Mouse (Mus musculus) heart, embryonic 13.5 days (tissue): ENCODE measurements around the gene Mitf. TPM values are rescaled to one million over a fixed set of nuclear protein-coding genes. Genes with fewer than 3 reads are reported as not detected.
A peak's percentile ranks its signal among the peaks of the same experiment; 100 is the strongest.

Source experiments
- ATAC-seq: fragments of 200-750 bp; cut with Nextera tagmentation; 2 replicates; pipeline ENCODE4 v1.8.0; 2017; ENCODE audit warnings: moderate TSS enrichment; ENCODE audit not compliant: insufficient number of reproducible peaks, low FRiP score, low TSS enrichment; ENCODE audit errors: extremely low read depth
- H3K27ac ChIP-seq: fragments of 300-500 bp; sonication (generic); replicated peaks from 2 replicates; pipeline ENCODE4 v1.5.1; 2015; ENCODE audit warnings: moderate library complexity, mild to moderate bottlenecking, inconsistent platforms
- H3K27me3 ChIP-seq: fragments of 300-500 bp; sonication (generic); replicated peaks from 2 replicates; pipeline ENCODE4 v1.6.1; 2015; ENCODE audit warnings: mild to moderate bottlenecking, inconsistent platforms
- H3K36me3 ChIP-seq: fragments of 300-500 bp; sonication (generic); 2 replicates; pipeline ENCODE4 v1.6.1; 2015; ENCODE audit warnings: mild to moderate bottlenecking, inconsistent platforms
- H3K4me1 ChIP-seq: fragments of 300-500 bp; sonication (generic); 2 replicates; pipeline ENCODE4 v1.6.1; 2015; ENCODE audit warnings: inconsistent platforms
- H3K4me2 ChIP-seq: fragments of 300-500 bp; sonication (generic); 2 replicates; pipeline ENCODE4 v1.6.1; 2015; ENCODE audit warnings: inconsistent platforms, mild to moderate bottlenecking, moderate library complexity
- H3K4me3 ChIP-seq: fragments of 300-500 bp; sonication (generic); 2 replicates; pipeline ENCODE4 v1.5.1; 2015; ENCODE audit warnings: moderate library complexity, mild to moderate bottlenecking, inconsistent platforms
- H3K9ac ChIP-seq: fragments of 300-500 bp; sonication (generic); 2 replicates; pipeline ENCODE4 v1.6.1; 2015; ENCODE audit warnings: inconsistent platforms, mild to moderate bottlenecking, moderate library complexity
- H3K9me3 ChIP-seq: fragments of 300-500 bp; sonication (generic); 2 replicates; pipeline ENCODE4 v1.6.1; 2016; ENCODE audit warnings: inconsistent platforms
- WGBS: fragments of 180-500 bp; shearing (Covaris S2); methylation state at CpG from one replicate; pipeline ENCODE4 v1.1.7; 2015; ENCODE audit warnings: mixed read lengths; 5-methylcytosine and 5-hydroxymethylcytosine counted together
- polyA plus RNA-seq: library from polyadenylated mRNA; unstranded; fragments of >200 nt; fragmentation: Nextera tagmentation; extraction: Ambion mirVana; gene quantifications from 2 replicates; pipeline ENCODE4 v1.2.1, GENCODE M21; 2015

Gene Mitf
- polyA plus RNA-seq, 1 experiment from 2014 or later = 15.4 TPM

DNA sequence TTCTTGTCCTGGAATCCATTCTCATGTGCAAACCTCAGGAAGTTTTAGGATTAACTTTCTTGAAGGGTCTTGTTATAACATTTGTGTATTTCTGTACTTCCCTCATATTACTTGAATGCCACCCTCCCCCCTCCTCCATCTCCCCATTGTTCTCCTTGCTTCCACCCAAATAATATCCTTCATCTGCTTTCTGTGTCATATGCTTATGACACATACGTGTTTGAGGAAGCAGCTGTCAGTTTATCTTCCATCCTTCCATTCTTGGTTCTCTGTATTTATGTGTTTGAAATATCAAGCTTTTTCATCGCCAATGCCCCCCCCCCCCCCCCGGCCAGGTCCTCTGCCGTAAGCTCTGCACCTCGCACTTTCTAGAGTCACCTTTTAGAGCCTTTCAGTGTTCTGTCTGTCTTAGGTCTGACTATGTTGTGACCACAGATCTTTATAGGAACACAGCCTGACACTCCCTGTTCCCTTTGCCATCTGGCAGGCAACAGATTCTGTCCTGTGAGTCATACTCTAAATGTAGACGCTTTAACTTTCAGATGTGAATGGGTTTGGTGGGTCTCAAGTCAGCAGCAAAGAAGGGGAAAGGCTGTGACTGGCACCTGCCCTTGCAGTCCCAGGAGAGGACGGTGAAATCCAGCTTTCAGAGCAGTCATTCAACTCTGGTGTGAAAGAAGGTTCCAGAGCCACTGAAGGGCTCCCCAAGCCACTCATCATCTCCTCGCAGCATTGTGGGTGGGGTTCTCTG is 48.7 kb downstream of the Mitf start:
- no peak for ATAC-seq
- H3K9me3 ChIP-seq = no peaks in the 10 kb centered on the region
- no peaks in the 10 kb centered on the region for H3K27me3 ChIP-seq
- H3K4me3 ChIP-seq = no peak overlapping the region
- H3K36me3 ChIP-seq = no peaks in the 10 kb centered on the region
- H3K9ac ChIP-seq = peak overlapping the region; percentile 6
- WGBS = 49% methylated on average over 8 of the region's 8 CpGs
- peaks cover 41% of the 10 kb centered on the region for H3K4me1 ChIP-seq
- H3K4me2 ChIP-seq = no peak overlapping the region
- H3K27ac ChIP-seq = peak overlapping the region; percentile 76

DNA sequence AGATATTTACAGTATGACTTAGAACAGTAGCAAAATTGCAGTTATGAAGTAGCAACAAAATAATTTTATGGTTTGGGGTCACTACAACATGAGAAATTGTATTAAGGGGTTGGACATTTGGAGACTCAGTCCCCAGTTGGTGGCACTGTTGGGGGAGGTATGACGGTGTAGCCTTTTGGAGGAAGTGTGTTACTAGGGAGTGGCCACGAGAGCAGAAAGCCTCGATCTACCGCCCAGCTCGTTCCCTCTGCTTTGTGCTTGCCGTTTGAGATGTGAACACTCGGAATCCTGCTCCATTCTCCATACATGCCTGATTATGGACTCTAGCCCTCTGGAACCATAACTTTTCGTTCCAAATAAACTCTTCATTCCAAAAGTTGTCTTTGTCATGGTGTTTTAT is 49.6 kb downstream of the Mitf start:
- Histone ChIP-seq H3K36me3 (no peaks in the 10 kb centered on the region), H3K4me1 (peaks cover 40% of the 10 kb centered on the region), H3K4me2 (no peak overlapping the region), H3K9me3 (no peaks in the 10 kb centered on the region), H3K9ac (no peak overlapping the region), H3K27me3 (no peaks in the 10 kb centered on the region), H3K4me3 (no peak overlapping the region), H3K27ac (peak overlapping the region; percentile 76; the same call in 1 of the 2 replicates)
- WGBS = 66% methylated on average over 8 of the region's 8 CpGs
- no peak for ATAC-seq

DNA sequence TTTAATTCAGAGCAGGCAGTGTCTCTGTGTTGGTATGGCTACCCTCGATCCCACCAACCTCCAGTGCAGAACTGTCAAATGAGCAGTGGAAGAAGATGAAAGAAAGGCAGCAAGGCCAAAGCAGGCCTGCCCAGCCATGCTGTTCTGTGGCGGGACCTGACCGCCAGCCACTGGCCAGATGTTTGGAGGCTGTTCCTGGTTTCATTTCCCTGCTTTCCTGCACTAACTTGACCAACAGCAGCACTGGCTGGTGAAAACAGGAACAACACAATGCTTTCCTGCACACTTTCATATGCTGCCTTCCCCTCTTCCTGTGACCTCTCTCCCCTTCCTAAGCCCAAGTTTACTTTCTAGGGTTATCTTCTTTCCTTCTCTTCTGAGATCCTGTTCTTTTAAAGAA is 50.8 kb downstream of the Mitf start:
- H3K27ac ChIP-seq = no peak overlapping the region
- no peak for ATAC-seq
- no peak overlapping the region for H3K4me2 ChIP-seq
- H3K36me3 ChIP-seq = no peaks in the 10 kb centered on the region
- no peak overlapping the region for H3K4me3 ChIP-seq
- peaks cover 35% of the 10 kb centered on the region for H3K4me1 ChIP-seq
- 42% methylated on average over 3 of the region's 3 CpGs for WGBS
- no peaks in the 10 kb centered on the region for H3K27me3 ChIP-seq
- no peaks in the 10 kb centered on the region for H3K9me3 ChIP-seq
- no peak overlapping the region for H3K9ac ChIP-seq

DNA sequence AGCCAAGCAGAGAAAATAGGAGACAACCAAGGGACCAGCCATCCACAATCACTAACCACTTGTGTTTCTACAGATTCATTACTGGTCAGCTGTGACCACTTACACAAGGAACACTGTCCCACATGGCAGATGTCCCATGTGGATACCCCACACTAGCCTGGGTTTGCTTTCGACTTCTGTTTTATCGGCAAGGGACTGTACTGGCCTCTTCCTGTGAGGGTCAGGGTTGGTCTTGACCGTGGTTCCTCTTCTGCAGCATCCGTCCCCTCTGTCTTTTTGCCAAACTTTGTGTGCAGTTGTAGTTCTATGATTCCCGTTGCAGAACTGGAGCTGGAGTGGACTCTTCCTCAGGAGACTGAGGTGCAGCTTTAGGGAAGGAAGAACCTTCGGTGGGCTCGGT is 59.7 kb downstream of the Mitf start:
- Histone ChIP-seq H3K4me3 (no peak overlapping the region), H3K9me3 (no peaks in the 10 kb centered on the region), H3K9ac (no peak overlapping the region), H3K4me1 (peaks cover 23% of the 10 kb centered on the region), H3K4me2 (no peak overlapping the region), H3K27ac (no peak overlapping the region), H3K27me3 (no peaks in the 10 kb centered on the region), H3K36me3 (no peaks in the 10 kb centered on the region)
- ATAC-seq = no peak
- 73% methylated on average over 7 of the region's 7 CpGs for WGBS

GRCm38 (mm10) chr6:97868005-97868404 is 61.2 kb downstream of the Mitf start:
- Histone ChIP-seq H3K27ac (0 out of 2 replicates have a peak overlapping the region, but pooled peaks have one; percentile 24), H3K9me3 (no peaks in the 10 kb centered on the region), H3K27me3 (no peaks in the 10 kb centered on the region), H3K9ac (no peak overlapping the region), H3K4me1 (peaks cover 21% of the 10 kb centered on the region), H3K36me3 (no peaks in the 10 kb centered on the region), H3K4me3 (no peak overlapping the region), H3K4me2 (no peak overlapping the region)
- WGBS = 81% methylated on average over 1 of the region's 1 CpGs
- no peak for ATAC-seq

GRCm38 (mm10) chr6:97869953-97870352 is 63.1 kb downstream of the Mitf start:
- peaks cover 30% of the 10 kb centered on the region for H3K4me1 ChIP-seq
- peak overlapping the region; percentile 82 for H3K27ac ChIP-seq
- WGBS = 34% methylated on average over 4 of the region's 4 CpGs
- no peaks in the 10 kb centered on the region for H3K36me3 ChIP-seq
- H3K4me2 ChIP-seq = no peak overlapping the region
- no peaks in the 10 kb centered on the region for H3K27me3 ChIP-seq
- no peaks in the 10 kb centered on the region for H3K9me3 ChIP-seq
- no peak overlapping the region for H3K9ac ChIP-seq
- H3K4me3 ChIP-seq = no peak overlapping the region
- no peak for ATAC-seq

DNA sequence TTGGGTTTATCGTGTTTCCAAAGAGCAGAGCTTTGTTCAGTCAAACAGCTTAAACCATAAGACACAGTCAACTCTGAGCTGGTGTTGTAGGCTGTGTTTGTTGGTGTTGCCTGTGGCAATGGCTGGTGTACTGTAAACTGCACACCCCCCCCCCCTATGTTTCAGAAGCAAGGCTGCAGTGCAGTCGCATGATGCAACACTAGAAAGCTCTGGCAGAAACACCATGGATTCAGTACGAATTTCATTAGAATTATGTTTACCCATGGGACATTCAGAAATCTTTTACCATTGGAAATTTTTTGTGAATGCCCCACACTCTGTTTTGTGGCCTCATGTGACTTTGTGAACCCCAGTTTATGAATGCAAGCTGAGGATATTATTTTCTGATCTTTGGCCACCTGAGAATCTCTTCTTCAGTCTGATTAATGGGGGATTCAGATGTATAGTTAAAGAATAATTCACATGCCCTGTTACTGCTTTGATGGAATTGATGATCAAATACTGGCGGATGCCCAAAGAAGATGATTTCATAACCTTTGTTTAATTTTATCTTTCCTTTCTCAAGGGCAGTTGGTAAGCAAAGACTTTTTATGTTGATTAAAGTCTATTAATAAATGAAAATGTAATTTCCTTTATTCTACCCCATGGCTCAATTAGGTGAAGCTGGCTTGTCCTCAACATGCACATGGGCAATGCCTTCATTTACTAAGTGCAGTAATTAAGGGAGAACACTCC is 64.6 kb downstream of the Mitf start:
- Histone ChIP-seq H3K27me3 (no peaks in the 10 kb centered on the region), H3K4me3 (no peak overlapping the region), H3K36me3 (no peaks in the 10 kb centered on the region), H3K4me2 (no peak overlapping the region), H3K27ac (no peak overlapping the region), H3K9ac (no peak overlapping the region), H3K4me1 (peaks cover 30% of the 10 kb centered on the region), H3K9me3 (no peaks in the 10 kb centered on the region)
- 88% methylated on average over 4 of the region's 4 CpGs for WGBS
- no peak for ATAC-seq

DNA sequence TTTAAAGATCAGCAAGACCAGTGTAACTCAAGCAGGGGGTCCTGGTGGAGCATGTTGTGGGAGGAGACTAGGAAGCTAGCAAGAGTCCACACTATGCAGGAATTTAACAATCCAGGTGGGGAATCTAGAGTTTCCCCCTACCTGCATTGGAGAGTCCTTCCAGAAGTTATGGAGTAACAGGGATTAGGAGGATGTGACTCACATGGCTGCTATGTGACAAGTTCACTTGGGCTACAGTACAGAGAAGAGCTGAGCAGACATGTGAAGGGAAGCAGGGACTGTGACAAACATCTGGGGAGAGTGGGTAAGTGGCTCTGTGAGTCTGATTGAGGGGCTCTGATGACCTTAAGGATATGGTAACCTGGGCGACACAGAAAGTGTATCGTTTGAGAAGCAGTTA is 66.2 kb downstream of the Mitf start:
- ATAC-seq = no peak
- Histone ChIP-seq H3K4me2 (no peak overlapping the region), H3K36me3 (no peaks in the 10 kb centered on the region), H3K9ac (no peak overlapping the region), H3K27me3 (no peaks in the 10 kb centered on the region), H3K4me1 (peaks cover 42% of the 10 kb centered on the region), H3K4me3 (no peak overlapping the region), H3K9me3 (no peaks in the 10 kb centered on the region), H3K27ac (no peak overlapping the region)
- WGBS = 37% methylated on average over 2 of the region's 2 CpGs

- no peaks in the 10 kb centered on the region for H3K9me3 ChIP-seq
- no peak overlapping the region for H3K9ac ChIP-seq
- H3K4me2 ChIP-seq = peak overlapping the region; percentile 40
- H3K4me1 ChIP-seq = peaks cover 66% of the 10 kb centered on the region
- no peak for ATAC-seq
- no peaks in the 10 kb centered on the region for H3K27me3 ChIP-seq
- H3K4me3 ChIP-seq = no peak overlapping the region
- H3K27ac ChIP-seq = peak overlapping the region; percentile 93
- no peaks in the 10 kb centered on the region for H3K36me3 ChIP-seq
- WGBS = 45% methylated on average over 2 of the region's 2 CpGs
Observed at GRCm38 (mm10) chr6:97876990-97877389, 70.1 kb downstream of the Mitf start.

- Histone ChIP-seq H3K27me3 (no peaks in the 10 kb centered on the region), H3K4me1 (peaks cover 69% of the 10 kb centered on the region), H3K4me2 (peak overlapping the region; percentile 40), H3K36me3 (no peaks in the 10 kb centered on the region), H3K4me3 (no peak overlapping the region), H3K9ac (no peak overlapping the region), H3K27ac (peak overlapping the region; percentile 93), H3K9me3 (no peaks in the 10 kb centered on the region)
- 36% methylated on average over 6 of the region's 6 CpGs for WGBS
- no peak; the same call in 1 of the 2 replicates for ATAC-seq
Observed at GRCm38 (mm10) chr6:97877492-97877891, 70.6 kb downstream of the Mitf start.

- H3K9ac ChIP-seq = peak overlapping the region; percentile 50; the same call in 1 of the 2 replicates
- H3K4me2 ChIP-seq = 0 out of 2 replicates have a peak overlapping the region, but pooled peaks have one; percentile 9
- peaks cover 81% of the 10 kb centered on the region for H3K4me1 ChIP-seq
- 15% methylated on average over 5 of the region's 5 CpGs for WGBS
- H3K4me3 ChIP-seq = no peak overlapping the region
- no peak; the same call in 1 of the 2 replicates for ATAC-seq
- no peaks in the 10 kb centered on the region for H3K9me3 ChIP-seq
- H3K27ac ChIP-seq = peak overlapping the region; percentile 89
- no peaks in the 10 kb centered on the region for H3K27me3 ChIP-seq
- no peaks in the 10 kb centered on the region for H3K36me3 ChIP-seq
Observed at GRCm38 (mm10) chr6:97880363-97880762, 73.5 kb downstream of the Mitf start.
